Mouse (Mus musculus): ENCODE measurements around the gene Olfr395. TPM values are rescaled to one million over a fixed set of nuclear protein-coding genes. Genes with fewer than 3 reads are reported as not detected.
"Not testable (repeated sequence)": the region's sequence is repeated elsewhere in the genome, so short reads cannot be mapped to it uniquely, and the experiment has no call there.

Olfr395 gene
- total RNA-seq (2021) = not detected
- long read RNA-seq, experiment 1 = 0 reads
- long read RNA-seq, experiment 2 = 0 reads

GRCm38 (mm10) chr11:73909199-73909598 lies at the start of gene Olfr395:
Olfr395 (minus strand) TSS chr11:73909299.
- intact Hi-C loops (cut with DNase I; ENCODE audit: low total_unique reads); DNase-seq: not testable (repeated sequence)

GRCm38 (mm10) chr11:73936377-73936776 lies 27.3 kb upstream of the Olfr395 start, which contains the start of gene Olfr23:
Olfr23 (plus strand) TSS chr11:73936677.
- no peak for DNase-seq
- intact Hi-C loops (cut with DNase I; ENCODE audit: low total_unique reads) = no loop called here

- no peak for DNase-seq
- intact Hi-C loops (cut with DNase I; ENCODE audit: low total_unique reads) = no loop called here
Observed at GRCm38 (mm10) chr11:73890671-73891070, 18.4 kb downstream of the Olfr395 start, which contains the start of gene Olfr394. Olfr394 (minus strand) TSS chr11:73890771.

Other genes with a start within 250 kb of the Olfr395 start
- gene Zfp735, start 220.5 kb downstream of the Olfr395 start, total RNA-seq (2021) = not detected
- gene Olfr389, start 128.6 kb downstream of the Olfr395 start, total RNA-seq (2021) = not detected
- gene Olfr390, start 126.3 kb downstream of the Olfr395 start, total RNA-seq (2021) = not detected
- not detected for gene Olfr391-ps, start 106.2 kb downstream of the Olfr395 start, total RNA-seq (2021)
- not detected for gene Olfr392, start 92.2 kb downstream of the Olfr395 start, total RNA-seq (2021)
- not detected for gene Olfr393, start 57.8 kb downstream of the Olfr395 start, total RNA-seq (2021)
- not detected for gene Olfr394, start 18.5 kb downstream of the Olfr395 start, total RNA-seq (2021)
- gene Olfr23, start 27.4 kb upstream of the Olfr395 start, total RNA-seq (2021) = not detected
- gene Olfr397, start 51.5 kb upstream of the Olfr395 start, total RNA-seq (2021) = not detected
- gene Olfr398, start 81.1 kb upstream of the Olfr395 start, total RNA-seq (2021) = not detected
- gene Olfr139, start 147.3 kb upstream of the Olfr395 start, total RNA-seq (2021) = not detected
- not detected for gene Olfr399, start 147.3 kb upstream of the Olfr395 start, total RNA-seq (2021)
- gene Zfp616, start 160.7 kb upstream of the Olfr395 start, total RNA-seq (2021) = not detected
- gene Olfr401, start 204.4 kb upstream of the Olfr395 start, total RNA-seq (2021) = not detected
- gene Olfr402, start 244.2 kb upstream of the Olfr395 start, total RNA-seq (2021) = not detected